Mouse (Mus musculus) natural killer cell, adult 2 months (primary cell): ENCODE results near the gene Sox5.
"Not testable (repeated sequence)": the region's sequence is repeated elsewhere in the genome, so short reads cannot be mapped to it uniquely, and the experiment has no call there.

Experiments
- DNase-seq, 2 experiments: peaks; one replicate each; pipeline ENCODE4 v3.0.0; 2022; ENCODE audit warnings: low spot score in 2 of 2

The Sox5 gene

GRCm38 (mm10) chr6:144197209-144198119, 584.3 kb downstream of the Sox5 start:
- no peak for DNase-seq

GRCm38 (mm10) chr6:144195934-144196333, 585.8 kb downstream of the Sox5 start:
- no peak for DNase-seq

DNA sequence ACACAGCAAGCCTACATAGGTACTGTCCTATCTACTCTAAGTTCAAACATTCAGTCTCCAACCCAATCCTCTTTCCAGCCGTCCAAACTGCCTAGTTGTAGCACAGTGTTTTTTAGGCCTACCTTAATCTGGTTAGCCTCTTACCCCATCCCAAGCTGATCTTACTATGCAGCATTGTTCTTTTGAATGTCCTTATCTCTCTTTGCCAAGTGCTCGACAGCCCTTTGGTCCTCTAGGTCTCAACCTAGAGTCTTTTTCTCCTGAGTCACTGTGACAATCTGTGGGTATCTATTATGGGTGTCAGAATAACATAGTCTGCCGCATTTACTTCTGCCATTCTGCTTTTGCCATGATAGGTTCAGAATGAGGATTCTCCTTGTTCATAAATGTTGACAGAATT, 598.7 kb downstream of the Sox5 start:
- DNase-seq = no peak

- not testable (repeated sequence) for DNase-seq
These were observed 599.3 kb downstream of the Sox5 start for GRCm38 (mm10) chr6:144182429-144182828.

DNA sequence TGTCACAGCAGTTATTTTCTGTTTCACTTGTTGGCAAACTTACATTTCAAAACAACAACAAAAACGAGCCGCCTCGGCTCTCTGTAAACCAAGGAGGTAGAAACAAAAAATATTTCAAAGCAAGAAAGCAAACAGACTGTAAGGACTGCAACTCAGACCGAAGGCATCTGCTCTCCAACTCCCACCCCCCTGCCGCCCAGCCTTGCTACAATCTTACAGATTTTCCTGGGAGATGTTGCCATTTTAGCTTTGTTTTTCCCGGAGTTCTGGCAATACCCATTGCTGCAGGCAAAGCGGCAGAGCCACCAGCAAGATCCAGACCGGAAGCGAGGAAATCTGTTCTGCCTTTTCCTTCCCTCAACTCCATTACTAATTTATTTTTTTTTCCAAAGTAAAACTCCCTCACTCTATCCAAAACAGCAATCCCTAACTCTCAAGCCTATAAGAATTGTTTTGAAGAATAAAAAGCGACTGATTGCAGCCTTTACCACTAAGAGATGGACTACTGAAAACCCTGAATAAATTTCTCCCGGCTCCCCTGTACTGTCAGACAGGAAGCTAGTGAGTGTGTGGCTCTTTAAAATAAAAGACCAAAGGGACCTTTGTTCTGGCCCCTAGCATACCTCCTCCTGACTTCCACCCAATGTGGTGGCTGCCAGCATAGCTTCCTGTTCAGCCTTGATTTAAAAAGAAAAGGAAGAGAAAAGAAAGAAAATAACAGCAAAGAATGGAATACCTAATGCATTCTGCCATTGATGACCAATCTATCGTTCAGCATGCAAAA, 600.5 kb downstream of the Sox5 start:
- no peak for DNase-seq

DNA sequence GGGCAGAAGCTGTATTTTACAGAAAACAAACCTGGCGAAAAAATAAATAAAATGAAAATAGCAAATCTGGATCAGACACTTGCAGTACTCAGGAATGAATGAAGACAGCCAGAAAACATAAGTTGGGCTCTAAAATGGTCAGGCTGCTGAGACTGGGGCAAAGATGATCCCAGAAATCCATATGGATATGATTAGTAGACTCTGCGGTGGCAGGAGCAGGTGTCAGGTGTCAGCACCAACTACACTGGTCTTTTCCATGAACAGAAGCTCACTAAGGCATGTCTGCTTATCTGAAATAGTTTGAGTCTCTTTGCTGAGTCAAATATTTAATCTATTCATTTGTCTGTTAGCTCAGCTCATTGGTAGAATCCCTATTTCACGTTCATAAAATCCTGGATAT, 602.7 kb downstream of the Sox5 start:
- DNase-seq = no peak

DNA sequence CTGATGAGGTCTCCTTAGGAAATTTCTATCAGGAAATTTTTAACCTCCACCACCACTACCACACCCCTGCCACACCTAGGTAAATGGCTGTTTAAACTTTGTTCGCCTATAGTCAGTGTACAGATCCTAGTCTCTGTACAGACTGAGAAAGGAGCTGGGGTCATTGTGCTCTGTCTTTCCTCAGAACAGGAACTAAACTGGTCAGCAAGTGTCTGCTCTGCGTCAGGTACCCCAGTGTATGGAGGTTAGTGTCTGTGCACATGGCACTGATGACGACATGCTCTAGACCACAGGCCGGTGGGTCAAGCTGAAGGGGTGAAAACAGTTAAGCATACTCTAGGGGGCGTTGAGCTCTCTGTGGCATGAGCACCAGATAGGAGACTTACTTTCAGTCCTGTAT, 605.1 kb downstream of the Sox5 start:
- no peak for DNase-seq

- no peak for DNase-seq
These were observed 606.2 kb downstream of the Sox5 start for GRCm38 (mm10) chr6:144175590-144175989.

- DNase-seq = no peak
These were observed 611.2 kb downstream of the Sox5 start for GRCm38 (mm10) chr6:144170541-144170940.

GRCm38 (mm10) chr6:144169791-144170190, 612.0 kb downstream of the Sox5 start:
- no peak for DNase-seq

- DNase-seq = no peak
These were observed 612.9 kb downstream of the Sox5 start for GRCm38 (mm10) chr6:144168696-144169476.

DNA sequence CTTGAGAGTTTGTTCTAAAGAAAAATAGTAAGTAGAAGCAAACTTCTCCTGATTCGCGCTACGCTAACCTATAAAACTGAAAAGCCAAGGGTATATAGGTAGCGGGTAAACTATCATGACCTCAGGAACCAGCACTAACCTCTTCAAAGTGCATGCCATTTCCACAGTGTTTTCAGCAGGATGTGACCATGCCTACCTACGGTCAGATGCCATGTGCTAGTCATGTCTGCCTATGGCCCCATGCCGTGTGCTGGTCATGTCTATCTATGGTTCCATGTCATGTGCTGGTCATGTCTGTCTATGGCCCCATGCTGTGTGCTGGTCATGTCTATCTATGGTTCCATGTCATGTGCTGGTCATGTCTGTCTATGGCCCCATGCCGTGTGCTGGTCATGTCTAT, 614.7 kb downstream of the Sox5 start:
- no peak for DNase-seq

- DNase-seq = no peak
These were observed 615.1 kb downstream of the Sox5 start for GRCm38 (mm10) chr6:144166651-144167050.

DNA sequence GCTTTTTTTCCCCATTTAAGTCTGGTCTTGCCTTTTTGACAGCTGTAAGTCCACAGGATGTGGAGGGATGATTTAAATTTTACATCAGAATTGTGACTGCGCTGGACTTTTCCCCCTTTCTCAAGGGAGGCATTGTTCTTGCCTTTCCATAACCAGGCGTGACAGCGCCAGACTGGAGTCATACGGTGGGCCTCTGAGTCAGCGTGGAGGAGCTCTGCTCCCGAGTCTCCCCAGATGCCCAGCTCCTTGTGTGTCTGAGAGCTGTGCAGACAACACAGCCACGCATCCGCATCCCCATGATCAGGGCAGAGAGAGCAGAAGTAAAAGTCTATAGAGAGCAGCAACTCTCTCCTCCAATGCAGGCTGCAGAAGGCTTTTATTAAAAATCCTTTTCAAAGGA, 615.7 kb downstream of the Sox5 start:
- no peak for DNase-seq

GRCm38 (mm10) chr6:144163501-144163900, 618.3 kb downstream of the Sox5 start:
- DNase-seq = no peak

DNA sequence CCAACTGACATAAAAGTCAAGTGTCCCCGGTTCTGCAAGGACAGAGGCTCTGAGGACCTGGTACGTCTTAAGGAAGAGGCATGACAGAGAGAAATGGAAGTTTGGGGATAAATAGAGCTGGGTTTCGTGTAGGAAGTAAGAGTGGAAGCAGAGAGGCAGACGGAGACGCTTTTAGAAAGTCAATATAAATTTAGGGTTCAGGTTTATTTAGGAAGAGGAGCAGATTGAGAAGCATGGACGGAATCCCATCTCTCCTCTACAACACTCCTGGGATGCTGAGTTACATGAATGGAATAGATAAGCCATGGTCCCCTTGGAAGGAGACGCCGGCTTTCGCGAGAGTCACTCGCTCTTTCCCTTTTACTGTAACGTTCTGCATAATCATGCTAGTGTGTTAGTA, 623.1 kb downstream of the Sox5 start:
- DNase-seq = no peak

DNA sequence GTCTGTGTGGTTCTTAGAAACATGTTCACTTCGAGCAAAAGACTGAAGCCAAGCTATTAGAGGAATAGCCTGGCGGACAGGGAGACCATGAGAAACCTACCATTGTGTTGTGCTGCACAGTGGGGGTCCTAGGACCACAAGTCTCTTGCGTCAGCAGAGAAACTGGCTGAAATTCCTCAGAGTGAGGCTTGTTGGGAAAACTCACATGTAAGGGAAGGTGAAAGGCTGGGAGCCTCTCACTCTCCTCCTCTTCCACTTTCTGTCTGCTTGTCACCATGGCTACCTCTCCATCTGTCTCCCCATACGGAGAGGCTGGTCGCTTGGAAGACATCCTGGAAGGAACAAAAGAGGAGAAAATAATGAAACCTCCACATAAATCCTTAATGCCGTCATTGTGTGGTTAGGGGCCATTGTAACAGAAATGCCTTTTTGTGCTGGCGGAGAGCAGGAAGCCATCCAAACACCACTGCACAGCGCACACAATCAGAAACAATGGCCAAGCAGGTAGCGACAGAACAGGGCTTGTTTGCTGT, 626.8 kb downstream of the Sox5 start:
- DNase-seq = no peak

GRCm38 (mm10) chr6:144151957-144152356, 629.8 kb downstream of the Sox5 start:
- DNase-seq = no peak

GRCm38 (mm10) chr6:144151075-144151474, 630.7 kb downstream of the Sox5 start:
- no peak for DNase-seq

DNA sequence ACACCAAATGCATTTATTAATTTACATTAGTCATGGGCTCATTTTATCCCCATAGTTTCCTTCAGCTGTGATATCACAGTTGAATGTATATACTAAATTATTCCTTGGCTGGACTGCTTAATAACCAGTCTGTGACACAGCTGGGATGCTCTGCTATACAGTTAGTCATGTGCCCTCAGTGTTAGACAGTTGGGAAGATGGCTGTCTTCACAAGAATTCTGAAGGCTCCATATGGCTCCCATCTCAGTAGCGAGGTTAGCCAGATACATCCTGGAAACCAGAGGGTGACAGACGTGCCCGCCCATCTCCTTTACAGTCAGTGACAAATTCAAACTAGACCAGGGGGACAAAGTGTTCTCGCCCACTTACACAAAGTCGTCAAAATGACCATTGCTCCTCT, 644.4 kb downstream of the Sox5 start:
- DNase-seq = no peak

GRCm38 (mm10) chr6:144136894-144137293, 644.9 kb downstream of the Sox5 start:
- no peak for DNase-seq

GRCm38 (mm10) chr6:144129927-144130326, 651.9 kb downstream of the Sox5 start:
- DNase-seq = no peak
